Mouse (Mus musculus): ENCODE measurements around the gene Lrrc30. TPM values are rescaled to one million over a fixed set of nuclear protein-coding genes. Genes with fewer than 3 reads are reported as not detected.

The Lrrc30 gene
- polyA plus RNA-seq (2017; shearing (Covaris generic)) = not detected

DNA sequence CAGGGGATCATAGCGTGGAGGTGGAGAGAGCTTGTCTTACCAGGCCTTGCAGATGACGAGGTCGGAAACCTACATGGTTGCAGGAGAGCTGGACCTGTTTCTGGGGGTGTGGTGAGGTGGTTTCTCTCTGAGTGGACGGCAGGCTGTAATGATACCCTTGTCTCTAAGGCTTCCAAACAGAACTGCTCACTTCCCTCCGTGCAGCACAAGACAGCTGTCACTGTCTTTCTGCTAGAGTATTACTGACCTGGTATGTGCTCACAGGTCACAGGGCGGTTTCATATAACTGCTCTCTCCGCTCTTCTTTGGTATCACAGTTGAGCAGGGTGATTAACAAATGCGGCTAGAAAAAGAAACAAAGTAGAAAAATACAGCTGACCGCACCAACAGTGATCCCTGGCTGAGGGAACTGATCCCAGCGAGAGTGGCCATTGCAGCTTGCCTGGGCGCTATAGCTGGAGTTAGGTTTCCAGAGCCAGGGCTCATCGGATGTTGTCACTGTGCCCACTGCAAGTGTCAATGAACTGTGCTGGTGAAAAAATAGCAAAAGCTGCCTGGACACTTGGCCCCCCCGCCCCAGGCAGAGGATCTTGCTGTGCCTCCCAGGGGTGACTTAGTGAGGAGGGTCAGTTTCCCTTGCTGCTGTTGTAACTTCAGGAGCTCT, at the start of gene Lrrc30:
Lrrc30 (minus strand) TSS at position 48 of the 664 bp plus-strand sequence.

Other genes with a start within 250 kb of the Lrrc30 start
- 0.43 TPM for gene Lama1, start 64.5 kb upstream of the Lrrc30 start, polyA plus RNA-seq (2017; shearing (Covaris generic))